Mouse (Mus musculus): ENCODE data around the gene Ank3. TPM values are rescaled to one million over a fixed set of nuclear protein-coding genes. Genes with fewer than 3 reads are reported as not detected.

Ank3 gene
- polyA plus RNA-seq, 1 experiment from 2014 or later = 86.7 TPM

DNA sequence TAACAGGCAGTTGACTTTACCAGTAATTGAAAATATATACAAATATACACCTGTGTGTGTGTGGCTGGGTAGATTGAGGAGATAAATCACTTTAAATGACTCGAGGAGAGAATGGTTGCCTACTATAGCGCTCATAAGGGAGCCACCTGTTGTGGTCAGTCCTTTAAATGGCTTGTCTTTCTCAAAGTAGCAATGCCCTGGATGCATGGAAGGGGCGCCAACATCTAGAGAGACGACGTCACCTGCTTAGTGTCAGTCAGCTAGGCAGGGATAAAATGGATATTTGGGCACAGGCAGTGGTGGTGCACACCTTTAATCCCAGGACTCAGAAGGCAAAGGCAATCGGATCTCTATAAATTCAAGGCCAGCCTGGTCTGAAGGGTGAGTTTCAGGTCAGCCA lies 29.3 kb upstream of the Ank3 start:
- H3K4me2 ChIP-seq (ENCODE audit: low read length) = no peak overlapping the region
- H3K4me3 ChIP-seq (ENCODE audit: low read depth, low read length) = no peak overlapping the region
- no peak overlapping the region for H3K27ac ChIP-seq (ENCODE audit: low read length)
- no peaks in the 10 kb centered on the region for H3K4me1 ChIP-seq (ENCODE audit: control insufficient read depth, insufficient read depth, low read length)
- WGBS = 87% methylated on average over 6 of the region's 6 CpGs
- H3K36me3 ChIP-seq (ENCODE audit: control insufficient read depth, insufficient read depth, low read length) = no peaks in the 10 kb centered on the region
- H3K27me3 ChIP-seq (ENCODE audit: control insufficient read depth, insufficient read depth, low read depth, low read length) = no peaks in the 10 kb centered on the region
- no peaks in the 10 kb centered on the region for H3K9me3 ChIP-seq (replicated peaks; ENCODE audit: control insufficient read depth, low read length, poor library complexity, severe bottlenecking)
- no peak overlapping the region for H3K9ac ChIP-seq (ENCODE audit: low read depth, low read length)
- no peak for ATAC-seq

DNA sequence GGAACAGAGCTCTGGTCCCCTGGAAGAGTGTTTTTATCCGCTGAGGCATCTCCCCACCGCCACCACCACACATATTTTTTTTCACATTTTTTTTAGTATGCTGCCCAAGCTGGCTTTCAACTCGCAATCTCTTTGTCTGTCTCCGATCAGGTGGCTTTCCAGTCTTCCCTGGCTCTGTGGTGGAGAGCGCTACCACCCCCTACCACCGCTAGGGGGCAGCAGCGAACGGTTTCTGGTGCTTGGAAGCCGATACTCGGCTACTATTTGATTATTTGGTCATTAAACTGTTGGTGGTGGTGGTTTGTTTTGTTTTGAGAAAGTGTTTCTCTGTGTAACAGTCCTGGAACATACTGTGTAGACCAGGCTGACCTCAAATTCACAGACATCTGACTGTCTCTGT lies 27.1 kb upstream of the Ank3 start:
- Histone ChIP-seq H3K27me3 (ENCODE audit: control insufficient read depth, insufficient read depth, low read depth, low read length) (no peaks in the 10 kb centered on the region), H3K9ac (ENCODE audit: low read depth, low read length) (no peak overlapping the region), H3K4me3 (ENCODE audit: low read depth, low read length) (no peak overlapping the region), H3K4me2 (ENCODE audit: low read length) (no peak overlapping the region), H3K9me3 (replicated peaks; ENCODE audit: control insufficient read depth, low read length, poor library complexity, severe bottlenecking) (no peaks in the 10 kb centered on the region), H3K36me3 (ENCODE audit: control insufficient read depth, insufficient read depth, low read length) (no peaks in the 10 kb centered on the region), H3K4me1 (ENCODE audit: control insufficient read depth, insufficient read depth, low read length) (no peaks in the 10 kb centered on the region), H3K27ac (ENCODE audit: low read length) (no peak overlapping the region)
- 14% methylated on average over 10 of the region's 10 CpGs for WGBS
- ATAC-seq = no peak

DNA sequence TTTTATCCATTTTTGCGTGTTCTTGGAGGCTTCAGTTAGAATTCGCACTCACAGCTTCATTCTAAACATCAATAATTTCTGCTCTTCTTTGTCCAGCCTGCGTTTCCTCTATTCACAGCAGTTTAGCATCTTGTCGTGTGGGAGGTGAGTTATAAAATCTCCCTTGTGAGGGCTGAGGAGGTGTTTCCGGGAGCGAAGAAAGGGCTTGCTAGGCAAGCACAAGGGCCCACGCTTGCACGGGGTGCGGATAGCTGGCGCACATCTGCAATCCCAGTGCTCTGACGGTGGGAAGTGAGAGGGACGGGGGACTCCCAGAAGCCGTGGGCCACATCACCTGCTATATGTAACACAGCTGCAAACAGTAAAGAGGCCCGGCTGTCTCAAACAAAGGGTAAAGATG lies 26.5 kb upstream of the Ank3 start:
- WGBS = 90% methylated on average over 14 of the region's 14 CpGs
- Histone ChIP-seq H3K27ac (ENCODE audit: low read length) (no peak overlapping the region), H3K9me3 (replicated peaks; ENCODE audit: control insufficient read depth, low read length, poor library complexity, severe bottlenecking) (no peaks in the 10 kb centered on the region), H3K4me3 (ENCODE audit: low read depth, low read length) (no peak overlapping the region), H3K4me1 (ENCODE audit: control insufficient read depth, insufficient read depth, low read length) (no peaks in the 10 kb centered on the region), H3K9ac (ENCODE audit: low read depth, low read length) (no peak overlapping the region), H3K36me3 (ENCODE audit: control insufficient read depth, insufficient read depth, low read length) (no peaks in the 10 kb centered on the region), H3K4me2 (ENCODE audit: low read length) (no peak overlapping the region), H3K27me3 (ENCODE audit: control insufficient read depth, insufficient read depth, low read depth, low read length) (no peaks in the 10 kb centered on the region)
- no peak for ATAC-seq

DNA sequence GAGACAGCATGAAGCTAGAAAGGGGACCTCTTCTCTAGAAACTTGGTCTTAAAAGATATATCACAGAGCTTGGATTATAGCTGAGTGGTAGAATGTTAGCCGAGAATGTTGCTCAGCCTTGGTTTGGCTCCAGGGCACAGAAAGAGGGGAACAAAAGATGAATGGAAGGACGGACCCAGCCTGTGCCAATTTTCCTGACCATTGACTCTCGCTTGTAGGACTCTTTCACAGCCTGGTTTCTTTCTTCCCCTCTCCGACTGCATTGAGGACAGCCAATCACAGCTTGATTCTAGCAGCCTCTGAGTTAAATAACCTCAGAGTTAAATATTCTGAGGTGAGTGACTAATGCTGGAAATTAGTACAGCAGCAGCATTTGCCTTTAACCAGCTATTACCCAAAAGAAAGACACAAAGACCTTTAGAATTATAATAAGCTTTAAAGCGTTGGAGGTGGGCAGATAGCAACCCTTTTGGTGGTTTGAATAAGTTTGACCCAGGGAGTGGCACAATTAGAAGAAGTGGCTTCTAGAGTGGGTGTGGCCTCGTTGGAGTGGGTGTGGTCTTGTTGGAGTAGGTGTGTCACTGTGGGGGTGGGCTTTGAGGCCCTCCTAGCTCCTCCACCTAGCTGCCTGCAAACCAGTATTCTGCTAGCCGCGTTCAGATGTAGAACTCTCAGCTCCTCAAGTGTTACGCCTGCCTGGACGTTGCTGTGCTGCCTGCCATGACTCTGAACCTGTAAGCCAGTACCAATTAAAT lies 24.6 kb upstream of the Ank3 start:
- H3K4me1 ChIP-seq (ENCODE audit: control insufficient read depth, insufficient read depth, low read length) = no peaks in the 10 kb centered on the region
- ATAC-seq = no peak
- WGBS = 56% methylated on average over 10 of the region's 10 CpGs
- H3K27ac ChIP-seq (ENCODE audit: low read length) = no peak overlapping the region
- H3K36me3 ChIP-seq (ENCODE audit: control insufficient read depth, insufficient read depth, low read length) = no peaks in the 10 kb centered on the region
- no peak overlapping the region for H3K4me3 ChIP-seq (ENCODE audit: low read depth, low read length)
- no peak overlapping the region for H3K9ac ChIP-seq (ENCODE audit: low read depth, low read length)
- H3K4me2 ChIP-seq (ENCODE audit: low read length) = no peak overlapping the region
- no peaks in the 10 kb centered on the region for H3K9me3 ChIP-seq (replicated peaks; ENCODE audit: control insufficient read depth, low read length, poor library complexity, severe bottlenecking)
- H3K27me3 ChIP-seq (ENCODE audit: control insufficient read depth, insufficient read depth, low read depth, low read length) = no peaks in the 10 kb centered on the region

DNA sequence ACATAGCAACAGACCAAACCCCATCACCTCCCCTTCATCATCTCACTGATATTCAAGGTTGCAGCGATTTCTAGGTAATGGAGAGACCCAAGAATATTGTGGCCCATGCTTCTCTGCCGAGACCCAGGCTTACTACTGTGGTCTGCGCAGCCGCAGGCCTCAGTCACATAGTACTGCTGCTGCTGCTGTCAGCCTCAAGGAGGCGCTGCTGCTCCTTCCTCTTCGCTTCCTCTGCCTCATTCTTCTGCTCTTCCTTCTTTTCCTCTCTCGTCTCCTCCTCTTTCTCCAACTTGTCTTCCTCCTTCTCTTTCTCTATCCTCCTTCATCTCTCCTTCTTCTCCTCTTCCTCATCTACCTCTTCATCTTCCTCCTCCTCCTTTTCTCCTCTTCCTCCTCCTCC lies 23.4 kb upstream of the Ank3 start:
- Histone ChIP-seq H3K36me3 (ENCODE audit: control insufficient read depth, insufficient read depth, low read length) (no peaks in the 10 kb centered on the region), H3K4me1 (ENCODE audit: control insufficient read depth, insufficient read depth, low read length) (no peaks in the 10 kb centered on the region), H3K4me2 (ENCODE audit: low read length) (no peak overlapping the region), H3K27ac (ENCODE audit: low read length) (no peak overlapping the region), H3K9me3 (replicated peaks; ENCODE audit: control insufficient read depth, low read length, poor library complexity, severe bottlenecking) (no peaks in the 10 kb centered on the region), H3K9ac (ENCODE audit: low read depth, low read length) (no peak overlapping the region), H3K27me3 (ENCODE audit: control insufficient read depth, insufficient read depth, low read depth, low read length) (no peaks in the 10 kb centered on the region), H3K4me3 (ENCODE audit: low read depth, low read length) (no peak overlapping the region)
- 53% methylated on average over 7 of the region's 7 CpGs for WGBS
- ATAC-seq = no peak

DNA sequence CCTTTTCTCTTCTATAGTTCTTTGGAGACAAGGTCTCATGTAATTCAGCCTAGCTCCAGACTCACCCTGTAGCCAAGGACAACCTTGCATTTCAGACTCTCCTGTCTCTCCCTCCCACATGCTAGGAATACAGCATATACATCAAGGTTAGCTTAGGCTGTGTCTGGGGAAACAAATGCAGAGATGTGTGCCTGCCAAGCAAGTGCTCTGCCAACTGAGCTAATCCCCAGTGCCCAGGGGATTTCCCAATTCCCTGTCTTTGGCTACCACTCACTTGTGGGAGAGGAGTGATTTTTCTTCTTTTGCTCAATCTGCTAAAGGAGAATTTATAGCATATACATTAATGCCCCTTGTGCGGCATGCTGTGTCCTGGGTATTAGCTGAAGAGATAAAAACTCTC lies 15.4 kb upstream of the Ank3 start:
- Histone ChIP-seq H3K4me3 (ENCODE audit: low read depth, low read length) (no peak overlapping the region), H3K4me1 (ENCODE audit: control insufficient read depth, insufficient read depth, low read length) (no peaks in the 10 kb centered on the region), H3K27ac (ENCODE audit: low read length) (no peak overlapping the region), H3K27me3 (ENCODE audit: control insufficient read depth, insufficient read depth, low read depth, low read length) (no peaks in the 10 kb centered on the region), H3K9me3 (replicated peaks; ENCODE audit: control insufficient read depth, low read length, poor library complexity, severe bottlenecking) (no peaks in the 10 kb centered on the region), H3K9ac (ENCODE audit: low read depth, low read length) (no peak overlapping the region), H3K36me3 (ENCODE audit: control insufficient read depth, insufficient read depth, low read length) (no peaks in the 10 kb centered on the region), H3K4me2 (ENCODE audit: low read length) (no peak overlapping the region)
- no peak for ATAC-seq
- WGBS = 77% methylated on average over 1 of the region's 1 CpGs

DNA sequence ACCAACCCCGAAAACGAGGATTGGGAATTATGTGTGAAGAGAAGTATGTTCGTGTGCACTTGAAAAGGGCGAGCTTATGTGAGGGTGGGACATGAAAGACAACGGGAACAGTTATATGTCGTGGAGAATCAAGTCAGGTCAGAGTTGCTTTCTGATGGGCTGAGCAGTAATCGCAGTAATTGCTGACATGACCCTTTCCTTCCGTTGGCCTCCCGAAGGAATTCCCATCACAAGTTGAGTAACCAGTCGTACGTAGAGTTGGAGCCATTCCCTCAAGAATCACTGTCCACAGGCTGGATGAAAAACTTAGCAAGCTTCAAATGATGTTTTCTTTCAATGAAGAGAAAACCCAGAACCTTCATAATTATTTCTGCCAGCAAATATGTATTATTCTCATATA lies 13.9 kb upstream of the Ank3 start:
- no peaks in the 10 kb centered on the region for H3K27me3 ChIP-seq (ENCODE audit: control insufficient read depth, insufficient read depth, low read depth, low read length)
- no peak overlapping the region for H3K4me2 ChIP-seq (ENCODE audit: low read length)
- H3K9ac ChIP-seq (ENCODE audit: low read depth, low read length) = no peak overlapping the region
- H3K4me1 ChIP-seq (ENCODE audit: control insufficient read depth, insufficient read depth, low read length) = no peaks in the 10 kb centered on the region
- no peaks in the 10 kb centered on the region for H3K9me3 ChIP-seq (replicated peaks; ENCODE audit: control insufficient read depth, low read length, poor library complexity, severe bottlenecking)
- H3K4me3 ChIP-seq (ENCODE audit: low read depth, low read length) = no peak overlapping the region
- no peaks in the 10 kb centered on the region for H3K36me3 ChIP-seq (ENCODE audit: control insufficient read depth, insufficient read depth, low read length)
- 83% methylated on average over 11 of the region's 11 CpGs for WGBS
- ATAC-seq = no peak
- H3K27ac ChIP-seq (ENCODE audit: low read length) = no peak overlapping the region

DNA sequence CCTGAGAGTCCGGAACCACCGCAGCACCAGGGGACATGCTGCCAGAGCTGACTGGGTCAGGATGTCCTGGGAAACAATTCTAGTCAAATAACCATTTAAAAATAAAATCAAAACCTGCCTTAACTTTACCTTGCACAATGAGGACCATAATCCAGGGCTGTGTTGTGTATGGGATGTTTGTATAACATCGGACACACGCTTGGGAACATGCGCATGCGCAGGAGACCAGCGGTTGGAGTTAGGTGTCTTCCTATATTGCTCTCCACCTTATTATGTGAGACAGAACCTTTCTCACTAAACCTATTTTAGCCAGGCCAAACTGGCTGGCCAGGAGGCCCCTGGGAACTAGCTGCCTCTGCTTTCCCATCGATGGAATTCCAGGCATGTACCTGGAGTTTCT lies 13.4 kb upstream of the Ank3 start:
- no peak for ATAC-seq
- no peaks in the 10 kb centered on the region for H3K36me3 ChIP-seq (ENCODE audit: control insufficient read depth, insufficient read depth, low read length)
- no peaks in the 10 kb centered on the region for H3K27me3 ChIP-seq (ENCODE audit: control insufficient read depth, insufficient read depth, low read depth, low read length)
- no peaks in the 10 kb centered on the region for H3K9me3 ChIP-seq (replicated peaks; ENCODE audit: control insufficient read depth, low read length, poor library complexity, severe bottlenecking)
- 93% methylated on average over 8 of the region's 8 CpGs for WGBS
- H3K4me3 ChIP-seq (ENCODE audit: low read depth, low read length) = no peak overlapping the region
- no peak overlapping the region for H3K27ac ChIP-seq (ENCODE audit: low read length)
- no peak overlapping the region for H3K4me2 ChIP-seq (ENCODE audit: low read length)
- H3K4me1 ChIP-seq (ENCODE audit: control insufficient read depth, insufficient read depth, low read length) = no peaks in the 10 kb centered on the region
- H3K9ac ChIP-seq (ENCODE audit: low read depth, low read length) = no peak overlapping the region

DNA sequence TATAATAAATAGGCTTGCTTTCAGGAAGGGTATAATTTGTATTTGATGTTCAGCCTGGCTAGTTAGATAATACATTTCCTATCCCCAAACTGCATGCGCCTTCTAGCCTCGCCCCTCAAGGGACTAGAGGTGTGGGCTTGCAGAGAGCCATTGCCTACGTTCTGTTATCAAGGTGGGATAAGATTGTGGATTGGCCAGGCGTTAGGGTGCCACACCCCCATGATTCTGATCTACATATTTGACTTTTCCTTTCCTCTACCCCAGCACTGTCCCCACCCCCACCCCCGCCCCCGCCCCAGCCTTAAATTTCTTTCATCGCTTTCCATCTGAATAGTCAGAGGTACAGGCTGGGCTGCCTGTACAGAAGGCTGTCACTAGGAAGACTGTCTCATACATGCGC lies 11.8 kb upstream of the Ank3 start:
- Histone ChIP-seq H3K36me3 (ENCODE audit: control insufficient read depth, insufficient read depth, low read length) (no peaks in the 10 kb centered on the region), H3K4me1 (ENCODE audit: control insufficient read depth, insufficient read depth, low read length) (no peaks in the 10 kb centered on the region), H3K9ac (ENCODE audit: low read depth, low read length) (no peak overlapping the region), H3K4me2 (ENCODE audit: low read length) (no peak overlapping the region), H3K27me3 (ENCODE audit: control insufficient read depth, insufficient read depth, low read depth, low read length) (no peaks in the 10 kb centered on the region), H3K4me3 (ENCODE audit: low read depth, low read length) (no peak overlapping the region), H3K9me3 (replicated peaks; ENCODE audit: control insufficient read depth, low read length, poor library complexity, severe bottlenecking) (no peaks in the 10 kb centered on the region), H3K27ac (ENCODE audit: low read length) (no peak overlapping the region)
- 82% methylated on average over 8 of the region's 8 CpGs for WGBS
- ATAC-seq = no peak
